Mouse (Mus musculus) embryonic stem cell, embryonic (primary cell): Measurements from ENCODE around the gene Fam49a.

Source experiments
- CTCF ChIA-PET, 4 experiments: fragments of 300-600 bp in 2 of 4; fragments of 350-600 bp in 2 of 4; sonication (Branson Sonifier 250); formaldehyde crosslinking; loops; one replicate each; lab custom pipeline; 2022; ENCODE audit warnings: inconsistent platforms in 2 of 4; lab: Charles Lee
- POLR2A ChIA-PET, 4 experiments: fragments of 300-600 bp in 2 of 4; fragments of 350-600 bp in 2 of 4; sonication (Branson Sonifier 250); formaldehyde crosslinking; loops; one replicate each; lab custom pipeline; 2022; ENCODE audit warnings: antibody characterized with exemption in 4 of 4, inconsistent platforms in 1 of 4; lab: Charles Lee

Gene Fam49a

GRCm38 (mm10) chr12:12320693-12321092 is 58.8 kb downstream of the Fam49a start:
- CTCF ChIA-PET: no interaction called here
- POLR2A ChIA-PET: interaction anchor here in 1 of 4 experiments (0.8 kb wide), 1 partner anchor 13 kb away, joined by 3 read pairs; no protein-coding TSS in a partner anchor

GRCm38 (mm10) chr12:12321111-12321510 is 59.2 kb downstream of the Fam49a start:
- CTCF ChIA-PET: interaction anchor here in 1 of 4 experiments (0.5 kb wide), 1 partner anchor 51 kb away, joined by 4 read pairs; no protein-coding TSS in a partner anchor
- POLR2A ChIA-PET: interaction anchor here in 1 of 4 experiments (0.8 to 1.1 kb wide), 3 partner anchors 13 to 145 kb away, joined by 3 to 4 read pairs (median 3); no protein-coding TSS in a partner anchor

- CTCF ChIA-PET: interaction anchor here (0.6 to 4.0 kb wide), 19 partner anchors 8 to 390 kb away, joined by 3 to 39 read pairs (median 6); no protein-coding TSS in a partner anchor
- POLR2A ChIA-PET: interaction anchor here in 2 of 4 experiments (0.8 to 2.4 kb wide), 5 partner anchors 33 to 149 kb away, joined by 3 to 8 read pairs (median 5); no protein-coding TSS in a partner anchor
Observed at GRCm38 (mm10) chr12:12323084-12323483, 61.1 kb downstream of the Fam49a start.

- POLR2A ChIA-PET: interaction anchor here in 2 of 4 experiments (0.7 to 2.4 kb wide), 11 partner anchors 9 to 149 kb away, joined by 3 to 8 read pairs (median 5); no protein-coding TSS in a partner anchor
- CTCF ChIA-PET: interaction anchor here (0.6 to 4.0 kb wide), 35 partner anchors 8 to 889 kb away, joined by 3 to 39 read pairs (median 4); no protein-coding TSS in a partner anchor
Observed at GRCm38 (mm10) chr12:12323616-12324223, 61.8 kb downstream of the Fam49a start.

GRCm38 (mm10) chr12:12324266-12324665 is 62.3 kb downstream of the Fam49a start:
- ChIA-PET POLR2A (interaction anchor here in 3 of 4 experiments (0.6 to 2.4 kb wide), 13 partner anchors 9 to 459 kb away, joined by 3 to 8 read pairs (median 4); no protein-coding TSS in a partner anchor), CTCF (interaction anchor here (0.6 to 4.0 kb wide), 35 partner anchors 8 to 889 kb away, joined by 3 to 39 read pairs (median 4); no protein-coding TSS in a partner anchor)

- ChIA-PET POLR2A (interaction anchor here in 2 of 4 experiments (0.5 to 1.4 kb wide), 3 partner anchors 9 to 13 kb away, joined by 3 to 4 read pairs (median 4); no protein-coding TSS in a partner anchor), CTCF (interaction anchor here in 2 of 4 experiments (1.2 to 1.3 kb wide), 2 partner anchors 10 kb away, joined by 5 to 6 read pairs; no protein-coding TSS in a partner anchor)
Observed at GRCm38 (mm10) chr12:12333526-12334310, 71.8 kb downstream of the Fam49a start.

- ChIA-PET CTCF (interaction anchor here in 2 of 4 experiments (1.2 to 1.3 kb wide), 2 partner anchors 10 to 11 kb away, joined by 5 to 6 read pairs; no protein-coding TSS in a partner anchor), POLR2A (interaction anchor here in 2 of 4 experiments (1.3 to 1.4 kb wide), 2 partner anchors 10 kb away, joined by 4 read pairs; no protein-coding TSS in a partner anchor)
Observed at GRCm38 (mm10) chr12:12334486-12334885, 72.5 kb downstream of the Fam49a start.

- ChIA-PET POLR2A (no interaction called here), CTCF (no interaction called here)
Observed at GRCm38 (mm10) chr12:12335566-12335965, 73.6 kb downstream of the Fam49a start.

- ChIA-PET POLR2A (no interaction called here), CTCF (no interaction called here)
Observed at GRCm38 (mm10) chr12:12337378-12337777, 75.4 kb downstream of the Fam49a start.

GRCm38 (mm10) chr12:12343320-12343719 is 81.4 kb downstream of the Fam49a start:
- CTCF ChIA-PET: no interaction called here
- POLR2A ChIA-PET: interaction anchor here in 1 of 4 experiments (0.5 kb wide), 1 partner anchor 598 kb away, joined by 3 read pairs; the partner anchor contains the start of gene Mycn

GRCm38 (mm10) chr12:12348625-12349024 is 86.7 kb downstream of the Fam49a start:
- ChIA-PET CTCF (no interaction called here), POLR2A (no interaction called here)

GRCm38 (mm10) chr12:12349645-12350288 is 87.8 kb downstream of the Fam49a start:
- POLR2A ChIA-PET: interaction anchor here in 1 of 4 experiments (1.1 kb wide), 1 partner anchor 12 kb away, joined by 3 read pairs; no protein-coding TSS in a partner anchor

GRCm38 (mm10) chr12:12351816-12352552 is 90.0 kb downstream of the Fam49a start:
- ChIA-PET CTCF (no interaction called here), POLR2A (no interaction called here)

More at GRCm38 (mm10) chr12:12349645-12350288, 87.8 kb downstream of the Fam49a start:
- CTCF ChIA-PET: no interaction called here

GRCm38 (mm10) chr12:12354115-12354653 is 92.2 kb downstream of the Fam49a start:
- CTCF ChIA-PET: no interaction called here
- POLR2A ChIA-PET: no interaction called here

GRCm38 (mm10) chr12:12356048-12356447 is 94.1 kb downstream of the Fam49a start:
- ChIA-PET CTCF (no interaction called here), POLR2A (interaction anchor here in 1 of 4 experiments (1.1 kb wide), 1 partner anchor 33 kb away, joined by 3 read pairs; no protein-coding TSS in a partner anchor)

- ChIA-PET POLR2A (interaction anchor here in 1 of 4 experiments (1.1 kb wide), 1 partner anchor 34 kb away, joined by 3 read pairs; no protein-coding TSS in a partner anchor), CTCF (interaction anchor here in 1 of 4 experiments (1.3 kb wide), 1 partner anchor 40 kb away, joined by 3 read pairs; no protein-coding TSS in a partner anchor)
Observed at GRCm38 (mm10) chr12:12356463-12356862, 94.5 kb downstream of the Fam49a start.

- ChIA-PET CTCF (interaction anchor here in 1 of 4 experiments (1.3 kb wide), 1 partner anchor 39 kb away, joined by 3 read pairs; no protein-coding TSS in a partner anchor), POLR2A (no interaction called here)
Observed at GRCm38 (mm10) chr12:12356946-12357345, 95.0 kb downstream of the Fam49a start.
